Mouse (Mus musculus) T-cell, adult 2 months (primary cell): ENCODE measurements around the gene Slc30a7.

ENCODE experiments used
- DNase-seq: peaks from one replicate; pipeline ENCODE4 v3.0.0; 2022; ENCODE audit warnings: low spot score

Gene Slc30a7

DNA sequence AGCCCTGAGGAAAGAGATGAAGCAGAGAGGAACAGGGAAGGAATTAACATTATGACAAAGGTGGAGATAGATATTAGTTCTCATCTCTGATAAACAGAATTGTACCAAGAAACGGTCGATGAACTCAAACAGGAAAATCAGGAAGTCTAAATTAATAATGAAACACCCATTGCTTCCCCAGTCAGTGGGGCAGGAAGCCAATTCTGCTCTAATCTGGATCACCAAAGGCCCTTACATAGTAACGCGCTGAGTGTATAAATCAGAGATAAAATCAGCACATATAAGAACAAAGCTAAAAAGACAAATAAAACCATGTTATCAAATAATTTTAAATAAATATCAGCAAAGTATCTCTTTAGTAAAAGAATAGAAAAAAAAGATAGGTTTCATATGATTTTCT lies 15.1 kb downstream of the Slc30a7 start:
- DNase-seq = no peak

DNA sequence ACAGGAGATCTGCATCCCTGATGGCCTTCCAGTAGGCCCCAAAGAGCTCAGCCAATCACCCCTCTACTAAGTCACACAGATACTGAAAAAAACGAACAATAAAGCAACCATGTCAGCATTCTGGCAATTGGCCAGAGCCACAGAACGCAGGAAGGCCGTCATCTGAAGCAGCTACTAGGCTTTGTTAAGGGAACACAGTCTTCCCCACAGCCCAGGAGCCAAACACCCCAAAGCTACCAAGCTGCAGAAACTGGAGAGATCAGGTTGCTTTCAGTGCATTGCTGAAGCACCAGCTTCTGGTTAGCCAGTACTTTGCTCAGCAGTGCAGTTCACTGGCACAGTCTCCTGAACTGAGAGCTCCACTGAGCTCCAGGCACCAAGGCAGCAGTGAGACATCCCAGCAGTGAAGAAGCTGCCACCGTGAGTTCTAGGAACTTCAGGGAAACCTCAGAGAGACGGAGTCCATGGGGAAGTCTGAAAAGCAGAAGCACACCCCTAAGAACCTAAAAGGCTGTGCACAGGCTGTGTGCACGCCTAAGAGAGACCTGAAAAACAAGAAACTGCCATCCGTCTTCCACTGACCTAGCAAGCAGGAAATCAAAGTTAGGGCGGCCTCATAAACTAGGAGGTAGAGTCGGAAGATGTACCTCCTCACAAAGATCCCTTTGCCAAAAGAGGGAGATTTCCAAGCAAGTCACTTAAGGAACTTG lies 21.9 kb downstream of the Slc30a7 start:
- no peak for DNase-seq

DNA sequence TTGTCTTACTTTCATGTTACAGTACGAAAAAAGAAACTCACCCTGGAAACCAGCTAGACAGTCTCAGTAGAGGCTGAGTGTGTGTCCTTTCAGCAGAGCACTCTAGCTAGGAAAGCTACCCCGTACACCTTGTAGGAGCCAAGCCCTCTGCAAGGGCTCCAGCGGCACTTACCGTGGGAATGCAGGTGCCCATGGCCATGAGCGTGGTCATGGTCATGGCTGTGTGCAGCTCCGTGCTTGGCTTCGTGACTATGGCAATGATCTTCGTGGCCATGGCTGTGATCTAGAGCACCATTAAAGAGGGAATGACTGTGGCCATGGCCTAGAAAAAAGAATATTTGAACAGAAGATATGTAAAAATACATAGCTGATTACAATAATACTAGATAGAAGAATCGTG lies 22.6 kb downstream of the Slc30a7 start:
- no peak for DNase-seq

DNA sequence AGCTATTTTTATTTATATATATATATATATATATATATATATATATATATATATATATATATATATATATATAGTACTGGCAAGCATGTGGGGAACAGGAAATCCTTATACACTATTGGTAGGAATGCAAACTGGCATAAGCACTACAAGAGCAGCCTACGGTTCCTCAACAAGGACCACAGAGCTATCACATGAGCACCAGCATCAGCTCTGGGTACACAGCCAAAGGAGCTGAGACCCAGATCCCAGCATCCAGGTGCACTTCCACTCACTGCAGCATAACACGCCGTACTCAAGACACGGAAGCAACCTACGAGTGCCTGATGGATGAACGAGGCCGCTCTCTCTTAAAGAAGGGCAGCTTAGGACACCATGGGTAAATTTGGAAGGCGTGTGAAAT lies 24.0 kb downstream of the Slc30a7 start:
- DNase-seq = no peak

DNA sequence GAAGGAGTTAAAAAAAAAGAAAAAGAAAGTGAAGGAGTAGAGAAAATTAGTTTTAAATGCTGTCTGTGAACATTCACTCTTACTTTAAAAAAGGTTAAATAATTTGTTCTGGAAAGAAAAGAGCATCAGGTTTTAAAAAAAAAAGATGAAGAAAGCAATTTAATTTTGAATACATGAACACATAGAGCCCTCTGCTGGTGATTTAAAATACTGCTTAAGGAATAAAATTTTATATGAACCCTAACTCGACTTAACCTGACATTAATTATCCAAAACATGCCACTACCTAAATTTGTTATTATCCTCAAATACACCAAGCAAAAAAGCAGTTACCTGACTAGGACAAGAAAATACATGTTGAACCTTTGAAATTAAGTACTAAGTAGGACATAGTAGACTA lies 28.2 kb downstream of the Slc30a7 start:
- no peak for DNase-seq

DNA sequence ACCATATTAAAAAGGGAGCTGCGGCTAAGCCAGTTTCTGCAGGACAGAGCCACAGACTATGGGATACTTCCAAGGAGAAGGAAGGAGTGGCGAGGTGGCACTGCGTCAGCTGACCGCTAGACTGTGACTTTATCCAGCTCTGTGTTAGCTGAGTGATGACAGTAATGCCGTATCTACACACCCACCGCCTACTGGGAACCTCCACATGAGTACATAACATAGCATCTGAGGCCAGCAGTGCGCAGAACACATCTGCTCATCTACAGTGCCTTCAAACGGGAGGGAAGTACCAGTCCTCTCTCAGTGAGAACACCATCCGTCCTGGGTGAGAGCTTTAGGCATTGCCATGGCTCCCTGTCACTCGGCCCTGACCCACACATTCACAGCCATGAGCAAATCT lies 32.2 kb downstream of the Slc30a7 start:
- DNase-seq = peak; percentile 75

DNA sequence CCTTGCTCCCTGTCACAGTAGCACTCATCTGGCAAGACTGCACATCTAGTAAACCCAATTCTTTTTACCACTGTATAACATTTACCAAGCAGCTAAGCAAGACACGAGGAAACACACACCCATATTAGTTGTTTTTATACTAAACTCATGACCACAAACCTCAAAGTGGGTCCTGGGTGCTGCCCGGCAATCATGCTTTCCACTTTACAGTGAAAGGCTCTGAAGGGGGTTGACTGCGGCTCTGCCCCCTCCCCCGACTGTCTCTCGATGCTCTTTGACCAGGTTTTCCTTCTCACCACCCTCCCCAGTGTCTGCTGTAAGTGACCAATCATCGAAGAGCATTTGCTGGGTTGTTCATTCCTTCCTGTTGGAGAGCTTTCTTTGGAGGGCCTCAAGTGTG lies 33.0 kb downstream of the Slc30a7 start:
- DNase-seq = peak; percentile 91

DNA sequence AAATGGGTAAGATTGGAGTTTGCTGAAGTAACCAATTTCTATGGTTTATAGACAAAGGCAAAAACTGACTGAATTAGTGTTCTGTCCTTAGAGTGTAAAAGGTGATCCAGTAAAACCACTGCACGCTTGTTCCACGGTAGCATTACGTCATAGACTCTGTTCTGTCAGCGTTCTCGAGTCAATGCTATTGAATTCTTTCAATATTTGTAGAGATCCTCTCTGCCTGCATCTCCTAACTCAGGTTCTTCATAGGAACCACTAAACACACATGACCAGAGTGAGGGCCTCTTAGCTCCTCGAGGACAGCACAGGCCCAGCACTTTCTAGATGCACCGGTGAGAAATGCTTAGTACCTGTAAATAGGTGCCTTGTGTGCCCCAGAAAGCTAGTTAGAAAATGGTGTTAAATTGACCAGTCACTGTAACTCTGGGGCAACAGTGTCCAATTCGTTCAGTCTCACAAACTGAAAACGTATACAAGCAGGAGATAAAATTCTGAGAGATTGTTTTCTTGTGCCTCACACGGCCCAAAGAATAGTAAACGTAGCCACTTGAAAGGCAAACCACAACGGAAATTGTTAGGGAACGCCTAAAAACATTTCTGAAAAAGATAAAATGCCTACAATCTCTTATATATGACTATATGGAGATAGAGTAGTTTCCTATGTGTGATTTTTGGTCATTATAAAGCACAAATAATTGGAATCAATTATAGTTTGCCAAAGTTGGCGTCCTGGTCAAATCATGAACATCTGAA lies 35.1 kb downstream of the Slc30a7 start:
- DNase-seq = peak; percentile 77

DNA sequence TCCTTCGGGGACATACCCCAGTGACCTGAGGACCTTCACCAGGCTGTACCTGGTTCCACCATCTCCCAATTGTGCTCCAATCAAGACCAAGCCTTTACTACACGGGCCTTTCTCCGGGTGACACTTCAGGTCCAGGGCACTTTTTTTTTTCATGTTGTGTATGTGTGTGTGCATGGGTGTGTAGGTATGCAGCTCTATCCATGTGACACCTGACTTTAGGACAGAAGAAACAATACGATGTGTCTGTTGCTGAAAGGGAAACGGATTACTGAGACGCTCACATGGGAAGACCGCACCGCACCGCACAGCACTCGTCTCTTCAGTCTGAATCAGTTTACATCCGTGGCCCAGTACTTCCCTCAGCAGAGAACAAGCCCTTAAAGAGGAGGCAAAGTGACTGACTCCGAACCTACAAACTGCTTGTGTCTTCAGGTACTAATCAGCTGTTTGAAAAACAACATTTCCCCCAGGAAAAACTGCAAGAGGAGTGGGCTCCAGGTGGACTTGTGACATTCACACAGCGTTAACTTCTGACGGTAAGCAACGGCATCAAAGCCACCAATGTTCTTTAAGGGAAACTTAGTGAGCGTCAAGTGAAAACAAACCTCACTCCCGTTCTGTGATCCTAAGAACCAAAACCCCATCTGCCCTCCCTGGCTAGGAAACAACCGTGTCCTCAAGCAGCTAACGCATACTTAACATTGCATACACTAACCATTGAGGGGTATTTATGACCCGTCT lies 36.0 kb downstream of the Slc30a7 start:
- peak; percentile 61 for DNase-seq

DNA sequence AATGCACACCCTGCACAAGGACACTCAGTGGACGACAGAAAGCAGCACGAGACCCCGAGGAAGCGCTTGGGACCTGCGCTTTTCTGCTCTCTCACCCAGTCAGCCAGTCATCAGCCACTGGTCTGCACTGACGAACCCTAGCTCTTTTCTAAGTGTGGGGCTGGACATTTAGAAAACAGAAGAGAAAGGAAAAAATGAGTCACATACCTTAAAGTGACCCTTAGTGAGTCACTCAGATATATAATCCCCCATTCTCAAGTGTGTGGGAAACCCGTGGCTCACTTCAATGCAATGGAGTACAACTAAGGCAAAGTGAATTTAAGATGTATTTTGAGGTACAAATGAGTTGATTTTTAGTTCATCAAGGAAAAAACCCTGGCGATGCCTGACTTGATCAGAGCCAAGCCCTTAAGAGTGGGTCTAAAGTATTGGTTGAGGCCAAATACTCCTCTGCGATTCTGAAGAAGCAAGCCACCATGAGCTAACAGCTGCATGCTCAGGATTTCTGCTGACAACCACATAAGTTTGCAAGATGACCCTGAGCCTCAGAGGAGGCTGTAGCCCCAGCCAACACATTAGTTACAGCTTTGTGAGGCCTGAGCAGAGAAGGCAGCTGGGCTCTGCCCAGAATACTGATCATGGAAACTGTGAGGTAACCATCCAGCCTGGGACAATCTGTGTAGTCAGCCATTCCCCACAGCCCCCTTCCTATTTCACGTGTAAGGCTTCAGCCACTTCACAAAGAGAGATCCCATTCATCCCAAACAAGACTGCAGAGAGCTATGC lies 38.3 kb downstream of the Slc30a7 start:
- DNase-seq = no peak

DNA sequence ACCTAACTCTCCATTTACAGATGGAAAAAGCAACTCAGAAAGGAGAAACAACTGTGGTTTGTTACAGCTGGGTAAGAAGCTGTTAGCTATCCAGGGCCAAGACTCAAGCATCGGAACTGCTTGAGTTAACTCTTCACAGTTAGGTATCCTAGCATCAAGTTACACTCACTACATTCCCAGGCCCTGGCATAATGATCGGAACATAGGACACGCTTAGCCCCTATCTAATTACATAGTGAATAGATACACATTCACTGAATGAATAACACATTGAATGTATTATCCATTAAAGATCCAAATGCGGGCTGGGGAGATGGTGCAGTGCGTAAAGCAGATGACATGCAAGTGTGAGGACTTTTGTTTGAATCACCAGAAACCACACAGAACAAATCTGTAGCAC lies 43.1 kb downstream of the Slc30a7 start:
- no peak for DNase-seq

DNA sequence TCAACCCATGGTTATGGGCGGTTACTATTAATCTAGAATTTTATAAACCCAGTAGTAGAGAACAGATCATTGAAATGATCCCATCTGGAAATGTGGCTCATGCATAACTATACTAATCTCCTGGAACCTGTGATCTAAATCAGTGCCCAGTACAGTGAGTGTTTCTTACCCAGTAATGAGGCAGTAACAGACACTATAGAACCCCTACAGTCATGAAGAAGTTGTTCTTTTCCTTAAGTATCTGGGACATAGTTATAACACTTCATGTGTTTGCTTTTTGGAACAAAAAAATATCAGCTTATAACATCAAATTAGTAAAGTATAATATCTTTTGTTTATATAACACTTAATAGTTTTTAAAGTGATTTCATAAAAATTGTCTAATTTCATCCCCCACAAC lies 43.6 kb downstream of the Slc30a7 start:
- DNase-seq = no peak

DNA sequence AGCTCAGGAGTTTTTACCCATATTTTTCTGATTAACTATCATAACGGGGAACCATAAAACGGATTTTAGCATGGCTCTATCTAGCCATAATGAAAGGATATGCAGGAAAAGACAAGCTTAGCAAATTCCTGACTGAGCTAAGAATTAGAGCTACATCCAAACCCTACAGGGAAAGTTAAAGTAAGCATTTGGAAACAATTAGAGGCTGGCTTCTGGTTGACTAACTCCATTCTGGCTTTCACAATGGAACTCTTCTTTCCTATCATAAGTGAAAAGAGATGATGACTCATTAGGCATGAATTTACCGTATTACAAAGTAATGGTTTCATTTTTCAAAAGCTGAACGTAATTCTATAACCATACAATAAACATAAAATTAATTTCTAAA lies 45.2 kb downstream of the Slc30a7 start:
- no peak for DNase-seq

DNA sequence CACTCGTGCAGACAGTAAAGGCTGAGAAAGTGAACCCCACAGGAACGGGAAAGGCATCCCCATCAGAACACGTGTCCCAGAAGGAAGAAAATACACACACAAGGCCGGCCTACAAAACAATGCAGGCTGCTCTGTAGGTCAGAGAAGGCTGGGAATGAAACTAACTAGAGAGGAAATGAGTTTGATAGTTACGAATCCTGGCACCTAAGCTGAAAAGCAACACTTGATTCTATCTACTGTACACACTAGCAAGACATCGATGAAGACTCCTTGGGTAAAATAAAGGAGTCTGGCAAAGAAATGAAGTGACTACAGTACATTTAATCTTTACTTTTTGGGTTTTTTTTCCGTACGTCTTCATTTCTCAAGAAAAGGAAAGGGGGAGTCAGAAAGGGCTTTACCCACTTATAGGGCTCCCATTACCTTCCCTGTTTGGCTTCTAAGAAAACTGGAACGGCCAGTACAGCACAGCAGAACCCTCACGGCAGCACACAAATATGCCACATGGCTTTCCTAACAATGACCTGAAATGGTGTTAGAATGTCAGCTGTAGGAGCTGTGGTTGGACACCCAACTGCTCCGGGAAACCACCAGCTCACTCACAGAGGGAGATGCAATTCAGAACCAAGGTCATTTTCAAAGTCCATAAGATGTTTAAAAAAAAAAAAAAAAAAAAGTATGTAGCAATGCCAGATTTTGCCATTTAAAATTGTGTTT lies 45.7 kb downstream of the Slc30a7 start:
- DNase-seq = no peak

DNA sequence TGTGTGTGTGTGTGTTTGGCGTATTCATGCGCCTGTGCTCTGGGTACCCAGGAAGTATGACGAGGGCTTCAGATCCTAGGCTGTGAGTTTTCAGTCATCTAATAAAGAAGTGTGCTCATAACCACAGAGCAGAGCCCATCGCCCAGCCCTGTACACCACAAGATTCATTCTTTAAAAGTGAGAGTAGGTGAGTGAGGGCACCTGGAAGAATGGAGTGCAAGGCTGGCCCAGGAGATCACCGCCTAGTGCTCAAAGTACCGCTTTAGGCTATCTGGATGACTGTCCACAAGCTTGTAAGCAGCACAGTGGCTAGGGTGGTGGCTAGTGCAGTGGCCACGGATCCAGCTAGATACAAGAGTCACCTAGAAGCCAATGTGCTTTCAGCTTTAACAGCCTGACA lies 50.0 kb downstream of the Slc30a7 start:
- DNase-seq = peak; percentile 30

DNA sequence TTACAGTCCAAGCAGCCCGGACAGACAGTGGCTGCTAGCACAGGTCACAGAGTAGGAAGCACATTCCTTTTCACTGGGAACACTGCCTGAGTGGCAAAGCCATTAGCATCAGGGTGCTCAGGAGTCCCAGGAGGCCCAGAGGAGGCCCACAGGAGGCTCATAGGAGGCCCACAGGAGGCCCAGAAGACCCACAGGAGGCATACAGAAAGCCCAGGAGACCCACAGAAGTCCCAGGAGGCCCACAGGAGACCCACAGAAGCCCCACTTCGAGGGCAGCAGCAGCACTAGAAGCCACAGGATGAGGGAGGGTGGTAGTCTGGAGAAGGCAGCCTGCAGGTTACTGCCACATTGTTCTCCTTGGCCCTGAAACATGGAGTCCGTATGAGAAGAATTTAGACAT lies 54.1 kb downstream of the Slc30a7 start:
- DNase-seq = no peak

DNA sequence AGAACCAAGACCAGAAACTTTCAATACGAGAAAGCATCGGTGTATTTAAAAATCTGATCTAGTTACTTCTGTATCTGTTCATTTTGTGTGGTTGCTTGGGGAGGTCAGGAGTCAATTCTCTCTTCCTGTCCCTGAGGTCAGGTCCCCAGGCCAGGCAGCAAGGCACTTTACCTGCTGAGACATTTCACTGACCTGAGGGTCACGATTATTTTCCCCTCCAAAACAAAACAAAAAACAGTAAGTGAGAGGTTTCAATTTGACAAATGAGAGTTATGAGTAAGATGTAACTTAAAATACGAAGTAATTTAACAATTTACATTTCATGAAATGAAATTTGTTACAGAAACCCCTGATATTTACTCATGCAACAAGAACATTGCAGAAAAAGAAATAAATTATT lies 54.9 kb downstream of the Slc30a7 start:
- no peak for DNase-seq

DNA sequence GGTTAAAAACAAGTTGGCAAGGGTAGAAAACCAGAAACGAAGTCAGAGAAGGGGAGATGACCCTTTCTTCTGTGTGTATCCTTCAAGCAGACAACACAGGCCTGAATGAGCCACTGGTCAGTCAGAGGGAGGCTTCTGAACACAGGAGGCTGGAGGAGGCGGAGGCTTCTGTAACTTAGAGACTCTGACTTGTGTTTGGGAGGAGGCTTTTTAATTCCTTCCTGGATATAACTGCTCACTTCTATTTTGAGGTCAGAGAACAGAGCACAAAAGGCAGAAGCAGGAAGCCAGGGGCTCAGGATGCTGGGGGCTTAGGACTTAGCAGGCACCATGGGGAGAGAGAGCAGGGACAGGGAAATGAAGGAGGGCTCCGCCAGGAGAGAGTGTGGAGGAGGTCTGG lies 56.0 kb downstream of the Slc30a7 start:
- no peak for DNase-seq

DNA sequence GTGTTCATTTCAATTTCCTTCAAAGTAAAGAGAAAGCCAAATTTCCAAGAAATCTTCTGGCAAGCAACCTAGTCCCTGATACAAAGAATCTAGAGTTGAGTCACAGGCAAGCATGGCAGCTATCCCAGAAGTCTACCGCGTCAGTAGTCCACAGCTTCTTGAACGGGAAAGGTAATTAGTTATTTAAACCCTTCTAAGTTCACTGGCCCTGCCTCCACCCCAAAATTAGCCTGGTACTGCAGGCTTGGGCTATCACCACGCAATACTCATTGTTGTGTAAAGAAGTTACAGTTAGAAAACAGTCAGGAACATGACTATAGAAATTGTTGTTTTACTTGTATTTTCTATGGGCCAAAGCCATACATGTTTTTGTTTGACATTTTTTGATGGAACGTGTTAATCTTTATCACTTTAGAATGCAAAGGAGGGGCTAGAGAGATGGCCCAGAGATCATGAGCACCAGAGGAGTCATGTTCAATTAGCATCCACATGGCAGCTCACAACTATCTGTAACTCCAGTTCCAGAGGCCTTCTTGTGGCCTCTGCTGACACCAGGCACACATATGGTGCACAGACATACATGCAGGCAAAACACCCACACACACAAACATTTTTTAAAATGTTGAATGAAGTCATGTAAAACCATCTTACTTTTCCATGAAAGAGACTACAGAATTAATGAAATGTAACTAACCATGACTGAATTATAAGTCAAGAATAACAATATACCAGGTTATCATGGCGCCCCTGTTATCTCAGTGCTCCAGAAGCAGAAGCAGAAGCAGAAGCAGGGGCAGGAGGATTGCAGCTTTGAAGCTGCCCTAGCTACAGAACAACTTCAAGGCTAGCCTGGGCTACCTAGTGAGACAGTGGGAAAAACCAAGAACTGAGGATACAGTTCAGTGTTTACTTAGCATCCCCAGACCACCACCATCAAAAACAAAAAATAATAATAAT lies 57.0 kb downstream of the Slc30a7 start:
- no peak for DNase-seq

DNA sequence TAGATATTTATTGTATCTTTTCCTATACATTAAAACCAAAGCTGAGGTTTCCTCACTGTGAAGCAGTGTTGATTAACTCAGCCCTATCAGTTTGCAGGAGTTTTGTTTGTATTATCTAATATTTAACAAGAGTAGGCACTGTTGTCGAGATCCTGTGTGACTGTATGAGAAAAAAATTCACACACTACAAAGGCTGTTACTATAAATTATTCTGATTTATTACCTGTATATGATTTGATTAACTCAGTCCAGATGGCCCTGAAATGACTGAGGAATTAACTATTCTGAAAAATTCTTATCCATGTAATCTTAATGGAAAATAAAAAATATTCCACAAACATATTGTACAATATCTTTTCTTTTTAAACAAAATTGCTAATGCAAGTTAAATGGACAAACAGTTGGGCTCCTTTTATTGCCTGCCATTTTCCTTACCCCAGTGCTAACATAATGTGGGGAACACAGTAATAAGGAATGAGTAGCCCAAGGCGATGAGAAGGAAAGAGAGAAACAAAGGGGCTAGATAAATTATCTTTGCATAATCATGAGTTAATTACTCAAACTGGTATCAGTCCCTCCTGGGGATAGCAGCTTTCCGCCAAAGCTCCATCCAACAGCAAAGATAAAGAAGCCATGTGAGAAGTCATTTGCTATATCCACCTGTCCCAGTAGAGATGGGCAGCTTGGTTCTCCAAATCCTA lies 57.8 kb downstream of the Slc30a7 start:
- DNase-seq = no peak
